ENCODE assay signal across 9 mouse cellular contexts in the genomic region with DNA sequence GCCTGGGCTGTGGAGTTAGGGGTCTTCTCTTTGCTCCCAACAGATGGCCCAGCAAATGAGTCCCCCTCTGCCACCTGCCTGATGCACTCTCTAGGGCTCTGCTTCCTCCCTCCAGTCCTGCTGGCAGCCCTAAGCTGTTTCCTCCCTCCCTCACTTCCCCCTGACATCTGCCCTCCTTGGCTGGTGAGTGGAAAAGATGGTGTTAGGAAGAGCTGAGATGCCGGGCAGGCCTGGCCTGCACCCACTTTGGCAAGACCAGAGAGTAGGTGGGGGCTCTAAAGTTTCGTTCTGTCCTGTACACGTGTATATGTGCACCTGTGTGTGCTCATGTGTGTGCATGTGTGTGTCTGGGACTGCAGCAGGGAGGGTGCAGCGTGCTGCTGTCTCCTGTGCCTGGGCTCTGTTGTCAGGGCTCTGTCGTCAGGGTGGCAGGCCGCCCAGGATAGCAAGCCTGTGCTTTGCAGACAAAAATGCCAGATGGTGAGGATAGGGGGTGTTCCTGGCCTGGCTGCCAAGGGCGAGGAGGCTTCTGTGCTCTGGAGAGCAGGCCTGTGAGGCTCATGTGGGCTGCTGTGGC.
A peak's percentile ranks its signal among the peaks of the same experiment; 100 is the strongest.
DNase-seq lines count a peak whose midpoint lies in the region; ATAC-seq and TF ChIP-seq lines count a peak whose summit lies in the region.
"Had no signal": no experiment of that assay in that cellular context is flagged by ENCODE, and none has a peak within 500 bp of the region (broad histone marks: within the 10 kb centered on the region; RNA-seq: fewer than 3 reads in every experiment).

No protein-coding gene starts in this region.

- peaks cover 18% of the 10 kb centered on the region for H3K4me1 ChIP-seq in heart, embryonic 10.5 days
- H3K4me1 ChIP-seq in liver, postnatal 0 days (ENCODE audit: insufficient read depth) = no peaks in the 10 kb centered on the region

- no peaks in the 10 kb centered on the region for H3K27me3 ChIP-seq in heart, embryonic 10.5 days (ENCODE audit: insufficient read depth, poor library complexity, severe bottlenecking)
- no peaks in the 10 kb centered on the region for H3K27me3 ChIP-seq in liver, postnatal 0 days (ENCODE audit: insufficient read depth, low read length)

- DNase-seq in cerebellum, adult 11-12 months = peak; percentile 98
- DNase-seq in fibroblast of lung, adult 2 months (ENCODE audit: low read depth) = peak; percentile 10
- peak; percentile 76 for DNase-seq in heart, embryonic 10.5 days (ENCODE audit: low spot score)
- peak; percentile 94 for DNase-seq in layer of hippocampus, adult 8-10 months (ENCODE audit: low spot score in 2 of 2)
- peak; percentile 57 for DNase-seq in lung, postnatal 14 days
- peak; percentile 89 for DNase-seq in right cerebral cortex, postnatal 14 days
- DNase-seq in liver, postnatal 0 days = no peak
- no peak for DNase-seq in urinary bladder, postnatal 10 days (ENCODE audit: low spot score)

- TF ChIP-seq CTCF in liver, postnatal 0 days (IDR thresholded peaks at IDR 0.05; ENCODE audit: low read depth) = no peak

- H3K36me3 ChIP-seq in heart, embryonic 10.5 days = no peaks in the 10 kb centered on the region
- H3K36me3 ChIP-seq in liver, postnatal 0 days (replicated peaks; ENCODE audit: insufficient read depth, low read length) = no peaks in the 10 kb centered on the region

- no peak overlapping the region for H3K9ac ChIP-seq in liver, postnatal 0 days (replicated peaks)

- TF ChIP-seq EP300 in liver, postnatal 0 days (IDR thresholded peaks at IDR 0.05; ENCODE audit: low read depth) = no peak

- no peak overlapping the region for H3K4me2 ChIP-seq in liver, postnatal 0 days (ENCODE audit: low read depth, low read length)

- no peak for ATAC-seq in liver, postnatal 0 days

- H3K4me3 ChIP-seq in heart, embryonic 10.5 days = no peak overlapping the region
- no peak overlapping the region for H3K4me3 ChIP-seq in liver, postnatal 0 days (ENCODE audit: low read depth, low read length)
- H3K4me3 ChIP-seq: myocyte had no signal

- WGBS in heart, embryonic 10.5 days = 34% methylated on average over 7 of the region's 7 CpGs
- WGBS in liver, postnatal 0 days (ENCODE audit: insufficient replicate concordance) = 43% methylated on average over 7 of the region's 7 CpGs

- H3K9me3 ChIP-seq in heart, embryonic 10.5 days = no peaks in the 10 kb centered on the region
- H3K9me3 ChIP-seq in liver, postnatal 0 days (ENCODE audit: low read length) = no peaks in the 10 kb centered on the region

- H3K27ac ChIP-seq in heart, embryonic 10.5 days = 0 out of 2 replicates have a peak overlapping the region, but pooled peaks have one; percentile 42
- no peak overlapping the region for H3K27ac ChIP-seq in liver, postnatal 0 days (ENCODE audit: low read depth)

Comparison
In these comparisons a context has a peak if more than half of its experiments do, and no peak if none do; other contexts are left out.
1. DNase-seq: peak in cerebellum, adult 11-12 months (single experiment), fibroblast of lung, adult 2 months (single experiment), heart, embryonic 10.5 days (single experiment), layer of hippocampus, adult 8-10 months (2 of 2), lung, postnatal 14 days (single experiment) and right cerebral cortex, postnatal 14 days (single experiment); none in liver, postnatal 0 days (single experiment) and urinary bladder, postnatal 10 days (single experiment).